Mouse (Mus musculus): ENCODE measurements around the gene Thap11. TPM values are rescaled to one million over a fixed set of nuclear protein-coding genes. Genes with fewer than 3 reads are reported as not detected.

Thap11 gene
- polyA plus RNA-seq, 1 experiment from 2014 or later, result 77.5 TPM

DNA sequence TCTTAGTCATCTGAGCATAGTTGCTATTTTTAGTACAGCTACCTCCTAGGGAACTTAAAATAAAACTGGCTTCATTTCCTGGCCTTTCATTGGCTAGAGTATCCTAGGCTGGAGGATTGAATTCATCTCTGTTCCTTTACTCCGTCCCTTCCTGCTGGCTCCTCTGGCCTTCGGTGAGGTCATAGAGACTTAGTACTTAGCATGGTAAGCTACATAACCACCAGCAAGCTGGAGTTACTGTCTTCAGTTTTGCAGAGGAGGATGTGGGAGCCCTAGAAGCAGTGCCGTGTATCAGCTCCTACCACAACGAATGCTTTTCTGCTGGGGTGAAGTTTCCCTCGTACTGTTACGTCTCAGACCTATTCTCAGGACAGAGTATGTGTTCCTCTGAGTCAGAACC is 19.4 kb downstream of the Thap11 start:
- WGBS, result 88% methylated on average over 6 of the region's 6 CpGs
- Histone ChIP-seq H3K9me3 (no peaks in the 10 kb centered on the region), H3K4me3 (no peak overlapping the region), H3K4me1 (no peaks in the 10 kb centered on the region), H3K4me2 (no peak overlapping the region), H3K9ac (no peak overlapping the region), H3K27me3 (no peaks in the 10 kb centered on the region), H3K36me3 (peaks cover 80% of the 10 kb centered on the region), H3K27ac (no peak overlapping the region)
- no peak for ATAC-seq (ENCODE audit: insufficient number of reproducible peaks, insufficient read depth, low FRiP score, low TSS enrichment, low read depth)

DNA sequence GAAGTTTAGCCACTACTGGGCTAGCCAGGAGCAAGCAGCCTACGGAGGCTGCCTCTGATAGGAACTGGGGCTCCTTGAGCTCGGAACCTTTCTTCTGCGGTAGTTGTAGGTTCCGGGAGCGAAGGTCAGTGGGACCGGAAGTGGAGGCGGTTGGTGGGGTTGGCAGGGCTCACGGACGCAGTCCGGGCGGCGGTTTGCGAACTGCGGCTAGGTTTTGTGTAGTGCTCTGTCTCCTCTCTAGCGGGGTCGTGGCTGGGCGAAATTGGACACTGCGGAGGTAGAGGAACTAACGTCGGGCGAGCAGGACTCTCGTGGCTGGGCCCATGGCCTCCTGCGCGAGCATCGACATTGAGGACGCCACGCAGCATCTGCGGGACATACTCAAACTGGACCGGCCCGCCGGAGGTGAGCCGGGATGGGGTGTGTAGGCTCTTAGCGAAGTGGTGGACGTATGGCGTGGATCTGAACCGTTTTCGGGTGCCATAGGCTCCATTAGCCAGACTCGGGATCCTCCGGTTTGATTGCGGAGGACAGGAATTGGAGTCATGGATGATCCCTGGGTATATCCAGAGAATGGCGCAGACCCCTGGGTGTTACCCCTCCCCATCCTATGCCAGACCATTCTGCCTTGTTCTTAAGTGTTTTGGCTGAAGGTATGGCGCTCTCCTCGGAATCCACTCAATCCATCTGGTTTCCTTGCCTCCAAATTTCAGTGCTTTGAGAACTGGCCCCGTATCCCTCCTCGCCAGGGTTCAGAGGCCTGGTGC is 26.0 kb downstream of the Thap11 start, which contains the start of gene Edc4:
Edc4 (plus strand) TSS at position 128 of the 767 bp plus-strand sequence.
- ATAC-seq (ENCODE audit: insufficient number of reproducible peaks, insufficient read depth, low FRiP score, low TSS enrichment, low read depth), result peak; percentile 68
- under 1% methylated on average over 45 of the region's 45 CpGs for WGBS
- Histone ChIP-seq H3K9me3 (no peaks in the 10 kb centered on the region), H3K9ac (peak within 1 kb of the TSS; percentile 89), H3K4me2 (peak within 1 kb of the TSS; percentile 92), H3K27me3 (no peaks in the 10 kb centered on the region), H3K4me1 (peaks cover 30% of the 10 kb centered on the region), H3K36me3 (peaks cover 56% of the 10 kb centered on the region), H3K4me3 (peak within 1 kb of the TSS; percentile 80), H3K27ac (peak within 1 kb of the TSS; percentile 34)

DNA sequence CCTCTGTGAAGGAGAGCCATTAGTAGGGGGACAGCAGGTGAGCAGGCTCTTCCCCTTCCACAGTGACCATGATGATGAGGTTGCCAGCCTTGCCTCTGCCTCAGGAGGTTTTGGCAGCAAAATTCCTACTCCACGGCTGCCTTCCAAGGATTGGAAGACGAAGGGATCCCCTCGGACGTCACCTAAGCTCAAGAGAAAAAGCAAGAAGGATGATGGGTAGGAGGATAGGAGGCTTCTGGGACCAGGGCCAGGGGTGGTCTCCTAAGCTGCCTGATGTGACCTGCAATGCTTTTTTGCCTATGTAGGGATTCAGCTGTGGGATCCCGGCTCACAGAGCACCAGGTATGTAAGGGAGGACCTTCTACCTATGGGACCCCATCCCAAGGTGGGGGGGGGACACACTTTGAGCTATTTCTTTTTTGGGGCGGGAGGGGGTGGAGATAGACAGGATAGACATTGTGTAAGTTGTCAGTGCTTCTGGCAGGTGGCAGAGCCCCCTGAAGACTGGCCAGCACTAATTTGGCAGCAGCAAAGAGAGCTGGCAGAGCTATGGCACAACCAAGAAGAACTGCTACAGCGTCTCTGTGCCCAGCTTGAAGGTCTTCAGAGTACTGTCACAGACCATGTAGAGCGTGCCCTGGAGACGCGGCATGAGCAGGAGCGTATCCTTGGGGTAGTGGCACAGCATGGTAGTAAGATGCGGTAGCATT is 35.0 kb downstream of the Thap11 start:
- H3K4me3 ChIP-seq, result no peak overlapping the region
- H3K27me3 ChIP-seq, result no peaks in the 10 kb centered on the region
- H3K9me3 ChIP-seq, result no peaks in the 10 kb centered on the region
- WGBS, result 91% methylated on average over 12 of the region's 12 CpGs
- H3K27ac ChIP-seq, result no peak overlapping the region
- H3K4me2 ChIP-seq, result no peak overlapping the region
- no peak for ATAC-seq (ENCODE audit: insufficient number of reproducible peaks, insufficient read depth, low FRiP score, low TSS enrichment, low read depth)
- H3K9ac ChIP-seq, result no peak overlapping the region
- H3K36me3 ChIP-seq, result peaks cover 87% of the 10 kb centered on the region
- H3K4me1 ChIP-seq, result peaks cover 6% of the 10 kb centered on the region

DNA sequence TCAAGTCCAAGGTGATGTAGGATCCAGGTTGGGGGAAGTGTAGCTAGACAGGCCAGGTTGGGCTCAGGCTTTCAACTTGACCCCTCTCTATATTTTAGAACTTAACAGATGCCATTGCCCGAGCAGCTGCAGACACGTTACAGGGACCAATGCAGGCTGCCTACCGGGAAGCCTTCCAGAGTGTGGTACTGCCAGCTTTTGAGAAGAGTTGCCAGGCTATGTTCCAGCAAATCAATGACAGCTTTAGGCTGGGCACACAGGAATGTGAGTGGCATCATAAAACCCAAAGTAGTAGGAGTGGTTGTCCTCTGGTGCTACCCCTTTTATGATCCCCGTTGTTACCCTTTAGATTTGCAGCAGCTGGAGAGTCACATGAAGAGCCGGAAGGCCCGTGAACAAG is 35.9 kb downstream of the Thap11 start:
- 93% methylated on average over 6 of the region's 6 CpGs for WGBS
- ATAC-seq (ENCODE audit: insufficient number of reproducible peaks, insufficient read depth, low FRiP score, low TSS enrichment, low read depth), result no peak
- no peak overlapping the region for H3K4me2 ChIP-seq
- no peak overlapping the region for H3K27ac ChIP-seq
- no peaks in the 10 kb centered on the region for H3K9me3 ChIP-seq
- H3K9ac ChIP-seq, result no peak overlapping the region
- H3K36me3 ChIP-seq, result peaks cover 84% of the 10 kb centered on the region
- H3K4me1 ChIP-seq, result peaks cover 6% of the 10 kb centered on the region
- no peak overlapping the region for H3K4me3 ChIP-seq
- no peaks in the 10 kb centered on the region for H3K27me3 ChIP-seq

DNA sequence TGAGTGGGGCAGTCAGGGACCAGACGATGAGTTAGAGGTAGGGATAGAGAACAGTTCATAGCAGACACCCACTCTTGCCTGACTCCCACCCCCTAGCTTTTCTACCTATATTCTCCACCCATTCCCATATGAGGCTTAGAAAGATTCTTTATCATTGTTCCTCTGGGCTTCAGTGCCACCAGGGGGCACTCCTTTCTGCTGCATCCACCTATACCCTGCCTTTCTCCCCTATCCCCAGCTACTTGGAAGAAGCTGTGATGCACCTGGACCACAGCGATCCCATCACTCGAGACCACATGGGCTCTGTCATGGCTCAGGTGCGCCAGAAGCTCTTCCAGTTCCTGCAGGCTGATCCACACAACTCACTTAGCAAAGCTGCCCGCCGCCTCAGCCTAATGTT is 37.5 kb downstream of the Thap11 start:
- Histone ChIP-seq H3K27ac (no peak overlapping the region), H3K4me3 (no peak overlapping the region), H3K9ac (no peak overlapping the region), H3K4me1 (peaks cover 6% of the 10 kb centered on the region), H3K27me3 (no peaks in the 10 kb centered on the region), H3K36me3 (peaks cover 68% of the 10 kb centered on the region), H3K4me2 (no peak overlapping the region), H3K9me3 (no peaks in the 10 kb centered on the region)
- 89% methylated on average over 6 of the region's 6 CpGs for WGBS
- no peak for ATAC-seq (ENCODE audit: insufficient number of reproducible peaks, insufficient read depth, low FRiP score, low TSS enrichment, low read depth)

DNA sequence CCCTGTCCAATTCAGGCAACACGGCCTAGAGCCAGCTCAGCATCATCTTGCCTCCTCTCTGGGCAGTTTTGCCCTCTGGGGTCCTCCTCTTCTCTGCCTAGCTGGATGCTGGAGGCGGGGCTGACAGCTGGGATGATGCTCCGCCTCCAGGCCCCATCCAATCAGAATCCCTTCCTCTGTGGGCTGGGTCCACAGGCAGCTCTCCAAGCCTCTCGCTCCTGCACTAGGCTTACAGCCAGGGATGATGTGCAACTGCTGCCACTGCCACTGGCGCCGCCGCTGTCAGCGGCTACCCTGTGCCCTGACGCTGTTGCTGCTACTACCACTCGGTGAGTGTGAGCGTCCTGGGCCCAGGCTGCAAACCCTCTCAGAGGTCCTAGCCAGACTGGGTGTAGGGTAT is 38.4 kb downstream of the Thap11 start, which contains the start of gene Nrn1l:
Nrn1l (plus strand) TSS at position 229 of the 400 bp plus-strand sequence.
- 0 out of 2 replicates have a peak within 1 kb of the TSS, but pooled peaks have one; percentile 22 for H3K27ac ChIP-seq
- peak within 1 kb of the TSS; percentile 17; the same call in 1 of the 2 replicates for H3K4me3 ChIP-seq
- H3K36me3 ChIP-seq, result peaks cover 59% of the 10 kb centered on the region
- no peaks in the 10 kb centered on the region for H3K9me3 ChIP-seq
- peaks cover 6% of the 10 kb centered on the region for H3K4me1 ChIP-seq
- peak within 1 kb of the TSS; percentile 45 for H3K4me2 ChIP-seq
- ATAC-seq (ENCODE audit: insufficient number of reproducible peaks, insufficient read depth, low FRiP score, low TSS enrichment, low read depth), result peak; percentile 68
- WGBS, result 4% methylated on average over 11 of the region's 11 CpGs
- peak within 1 kb of the TSS; percentile 57 for H3K9ac ChIP-seq
- H3K27me3 ChIP-seq, result no peaks in the 10 kb centered on the region

DNA sequence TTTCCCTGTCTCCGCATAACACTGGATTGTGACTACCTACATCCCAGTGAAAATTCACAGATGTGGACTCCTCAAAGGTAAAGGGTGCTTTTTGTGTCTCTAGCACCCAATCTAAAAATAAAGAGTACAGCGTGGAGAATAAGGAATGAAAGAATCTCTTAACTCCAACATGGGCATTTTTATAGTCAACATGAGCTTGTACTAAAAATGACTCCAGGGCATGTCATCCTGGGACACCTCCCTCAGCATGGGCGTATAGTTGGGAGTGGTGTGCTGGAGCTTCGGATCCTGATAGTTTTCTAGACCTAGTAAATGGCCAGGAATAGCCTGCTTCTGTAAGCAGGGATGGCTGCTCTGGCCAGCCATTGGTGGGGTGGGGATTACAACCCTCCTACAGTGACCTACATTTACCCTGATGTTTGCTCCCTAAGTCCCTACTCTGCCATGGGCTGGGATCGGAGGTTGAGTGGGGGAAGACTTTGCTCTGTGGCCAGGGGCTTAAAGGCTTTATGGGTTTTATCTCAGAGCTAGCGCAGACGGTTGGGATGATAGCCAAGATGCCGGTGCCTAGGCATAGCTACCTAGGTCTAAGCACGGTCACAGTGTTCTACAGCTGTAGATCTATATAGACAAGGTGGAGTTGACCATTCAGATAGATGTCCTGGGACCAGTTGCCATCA is 43.0 kb downstream of the Thap11 start:
- 77% methylated on average over 9 of the region's 9 CpGs for WGBS
- no peak for ATAC-seq (ENCODE audit: insufficient number of reproducible peaks, insufficient read depth, low FRiP score, low TSS enrichment, low read depth)
- Histone ChIP-seq H3K36me3 (peaks cover 14% of the 10 kb centered on the region), H3K4me1 (peaks cover 18% of the 10 kb centered on the region), H3K9me3 (no peaks in the 10 kb centered on the region), H3K27ac (no peak overlapping the region), H3K4me2 (no peak overlapping the region), H3K4me3 (no peak overlapping the region), H3K27me3 (no peaks in the 10 kb centered on the region), H3K9ac (no peak overlapping the region)

DNA sequence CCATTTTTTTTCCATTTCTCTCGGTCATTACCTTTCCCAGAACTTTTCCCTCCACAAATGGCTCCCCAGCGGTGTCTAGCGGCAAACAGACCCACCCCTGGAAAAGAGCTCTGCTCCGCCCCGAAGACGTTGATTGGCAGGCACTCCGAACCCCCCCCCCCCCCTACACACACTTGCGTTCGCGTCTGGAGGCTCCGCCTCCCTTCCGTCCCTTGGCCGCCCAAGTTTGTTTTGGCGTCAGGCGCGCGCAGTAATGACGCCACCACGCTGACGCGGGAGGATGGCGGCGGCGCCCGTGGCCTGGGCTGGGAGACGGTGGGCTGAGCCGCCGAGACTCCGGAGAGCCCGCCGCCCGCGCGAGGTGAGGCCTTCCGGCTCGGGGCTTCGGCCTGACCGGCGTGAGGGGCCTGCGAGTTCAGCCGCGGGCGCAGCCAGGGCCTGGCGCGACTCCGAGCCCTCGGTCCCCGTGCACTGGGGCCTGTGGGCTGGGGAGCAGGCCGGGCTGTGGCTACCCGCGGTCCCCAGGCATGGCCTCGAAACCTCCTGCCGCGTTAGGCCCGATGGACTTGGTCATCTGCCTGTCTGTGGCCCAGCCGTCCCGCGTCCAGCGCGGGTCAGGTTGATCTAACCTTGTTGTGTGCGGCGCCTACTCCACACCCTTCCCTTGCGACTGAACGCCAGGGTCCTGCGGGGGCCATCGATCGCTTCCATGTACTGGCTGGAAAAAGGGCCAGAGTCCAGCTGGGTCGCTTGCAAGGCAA is 45.4 kb downstream of the Thap11 start, which contains the start of gene Pskh1:
Pskh1 (plus strand) TSS at position 262 of the 761 bp plus-strand sequence.
- Histone ChIP-seq H3K4me2 (peak within 1 kb of the TSS; percentile 73), H3K27ac (peak within 1 kb of the TSS; percentile 91), H3K27me3 (no peaks in the 10 kb centered on the region), H3K4me3 (peak within 1 kb of the TSS; percentile 94), H3K9me3 (no peaks in the 10 kb centered on the region), H3K36me3 (peaks cover 2% of the 10 kb centered on the region; the same call in 1 of the 2 replicates), H3K4me1 (peaks cover 12% of the 10 kb centered on the region), H3K9ac (peak within 1 kb of the TSS; percentile 99)
- WGBS, result under 1% methylated on average over 67 of the region's 68 CpGs
- ATAC-seq (ENCODE audit: insufficient number of reproducible peaks, insufficient read depth, low FRiP score, low TSS enrichment, low read depth), result peak; percentile 90

DNA sequence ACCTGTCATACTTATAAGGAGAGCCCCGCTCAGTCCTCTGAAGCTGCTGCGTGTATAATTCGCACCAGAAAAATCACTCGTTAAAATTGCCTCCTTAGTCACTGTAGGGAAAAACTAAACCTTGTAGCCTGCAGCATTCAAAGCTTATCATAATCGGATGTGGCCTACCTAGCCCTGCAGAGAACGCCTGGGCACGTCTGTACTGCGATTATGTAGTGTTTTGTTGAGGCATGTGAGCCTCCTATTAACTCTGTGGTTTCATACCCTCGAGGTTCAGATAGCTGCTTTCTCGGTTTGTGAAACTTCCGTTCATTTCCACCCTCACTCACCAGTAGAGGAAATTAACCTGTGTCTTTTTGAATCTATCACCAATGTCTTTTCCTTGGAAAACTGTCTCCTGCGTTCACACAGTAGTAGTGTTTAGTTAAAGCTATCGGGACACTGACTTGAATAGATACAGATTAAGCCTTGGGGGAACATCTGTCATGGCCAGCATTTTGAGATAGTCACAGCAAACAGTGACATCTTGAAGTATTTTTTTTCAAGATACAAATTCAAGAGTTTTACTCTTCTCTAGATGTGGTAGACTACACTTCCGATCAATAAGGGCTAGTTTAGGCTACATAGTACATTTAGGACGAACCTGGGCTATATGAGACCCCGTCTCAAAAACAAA is 46.1 kb downstream of the Thap11 start:
- Histone ChIP-seq H3K36me3 (no peaks in the 10 kb centered on the region), H3K4me2 (peak overlapping the region; percentile 73), H3K27ac (peak overlapping the region; percentile 91), H3K4me1 (peaks cover 12% of the 10 kb centered on the region), H3K9me3 (no peaks in the 10 kb centered on the region), H3K27me3 (no peaks in the 10 kb centered on the region), H3K4me3 (peak overlapping the region; percentile 94), H3K9ac (peak overlapping the region; percentile 99)
- WGBS, result 27% methylated on average over 16 of the region's 16 CpGs
- ATAC-seq (ENCODE audit: insufficient number of reproducible peaks, insufficient read depth, low FRiP score, low TSS enrichment, low read depth), result no peak

Measured in embryonic facial prominence, embryonic 13.5 days (tissue).